Mouse (Mus musculus): ENCODE data around the gene Hist1h2bb.
"Not testable (repeated sequence)": the region's sequence is repeated elsewhere in the genome, so short reads cannot be mapped to it uniquely, and the experiment has no call there.

Gene Hist1h2bb

GRCm38 (mm10) chr13:23746201-23747080 is at the start of gene Hist1h2bb:
Gene Hist1h2bb (plus strand): TSS chr13:23746734.
- peak; percentile 93 for DNase-seq (ENCODE audit: low spot score)

- DNase-seq (ENCODE audit: low spot score) = peak; percentile 76
Measured at GRCm38 (mm10) chr13:23697491-23698299, 48.8 kb upstream of the Hist1h2bb start.

- peak; percentile 97 for DNase-seq (ENCODE audit: low spot score)
Measured at GRCm38 (mm10) chr13:23698300-23698693, 48.2 kb upstream of the Hist1h2bb start, which contains the start of gene Hist1h4c. Gene Hist1h4c (minus strand): TSS chr13:23698454.

- no peak for DNase-seq (ENCODE audit: low spot score)
Measured at GRCm38 (mm10) chr13:23698996-23699395, 47.5 kb upstream of the Hist1h2bb start.

DNA sequence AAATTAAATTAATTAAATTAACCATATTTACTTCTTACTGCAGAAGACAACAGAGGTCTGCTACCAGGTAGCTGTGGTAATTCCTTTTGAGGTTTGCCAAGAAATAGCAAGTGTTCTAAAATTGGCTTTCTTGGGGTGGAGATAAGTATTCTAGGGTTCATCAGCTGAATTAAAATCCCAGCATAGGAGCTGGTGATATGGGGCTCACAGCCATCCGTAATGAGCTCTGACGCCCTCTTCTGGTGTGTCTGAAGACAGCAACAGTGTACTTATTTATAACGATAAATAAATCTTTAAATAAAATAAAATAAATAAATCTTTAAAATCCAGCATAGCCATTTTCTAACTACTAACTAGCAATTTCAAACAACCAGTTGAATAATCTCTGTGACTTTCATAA is 46.8 kb upstream of the Hist1h2bb start:
- DNase-seq (ENCODE audit: low spot score) = no peak

DNA sequence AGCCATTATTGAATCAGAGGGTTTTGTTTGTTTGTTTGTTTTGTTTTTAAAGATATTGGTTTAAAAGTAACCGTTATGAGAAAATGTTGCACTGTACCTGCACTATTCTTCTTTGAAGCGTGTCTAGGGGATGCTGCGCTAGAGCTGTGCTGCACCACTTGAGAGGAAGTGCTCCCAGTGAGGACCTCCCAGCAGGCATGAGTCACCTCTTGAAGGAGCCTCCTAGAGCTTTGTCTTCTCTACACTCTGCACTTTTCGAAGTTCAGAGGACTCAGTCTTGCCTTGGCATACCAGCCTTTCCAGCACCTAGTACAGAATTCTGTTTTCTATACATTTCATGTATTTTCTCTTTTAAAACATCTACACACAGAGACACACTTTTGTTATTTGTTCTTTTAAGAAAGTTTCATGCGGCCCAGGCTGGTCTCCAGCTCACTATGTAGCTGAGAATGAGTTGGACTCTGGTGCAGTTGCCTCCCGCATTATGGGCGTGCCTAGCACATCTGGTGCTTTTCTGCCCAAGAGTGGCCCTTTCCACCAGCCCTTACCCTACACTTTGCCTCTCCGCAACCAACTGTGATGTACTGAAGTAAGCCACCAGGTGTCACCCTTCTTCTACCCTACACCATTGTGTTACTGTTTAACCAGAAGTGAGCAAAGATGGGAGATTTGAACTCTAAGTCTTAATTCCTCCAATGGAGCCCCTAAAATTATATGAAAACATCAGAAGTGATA is 45.6 kb upstream of the Hist1h2bb start:
- peak; percentile 81 for DNase-seq (ENCODE audit: low spot score)

DNA sequence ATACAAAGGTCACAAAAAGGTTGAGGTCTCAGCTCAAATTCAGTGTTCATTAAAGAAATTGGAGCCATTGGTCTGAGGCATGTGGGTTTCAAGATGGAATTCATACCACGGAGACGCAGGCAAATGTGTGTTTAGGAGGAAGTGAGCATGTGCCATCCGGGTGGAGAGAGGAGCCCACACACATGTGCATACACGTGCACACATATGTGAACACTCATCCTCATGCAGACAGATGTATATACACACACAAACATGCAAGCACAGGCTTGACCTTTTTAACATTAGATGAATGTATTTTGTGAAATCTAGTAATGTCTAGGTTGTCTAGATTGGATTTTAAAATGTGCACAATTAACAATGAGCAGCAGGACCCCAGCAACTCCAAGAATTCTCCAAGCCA is 44.3 kb upstream of the Hist1h2bb start:
- DNase-seq (ENCODE audit: low spot score) = no peak

DNA sequence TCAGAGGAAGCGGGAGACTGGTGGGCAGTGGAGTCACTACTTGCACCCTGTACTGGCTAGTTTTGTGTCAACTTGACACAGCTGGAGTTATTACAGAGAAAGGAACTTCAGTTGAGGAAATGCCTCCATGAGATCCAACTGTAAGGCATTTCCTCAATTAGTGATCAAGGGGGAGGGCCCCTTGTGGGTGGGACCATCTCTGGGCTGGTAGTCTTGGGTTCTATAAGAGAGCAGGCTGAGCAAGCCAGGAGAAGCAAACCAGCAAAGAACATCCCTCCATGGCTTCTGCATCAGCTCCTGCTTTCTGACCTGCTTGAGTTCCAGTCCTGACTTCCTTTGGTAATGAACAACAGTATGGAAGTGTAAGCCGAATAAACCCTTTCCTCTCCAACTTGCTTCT is 43.7 kb upstream of the Hist1h2bb start:
- not testable (repeated sequence) for DNase-seq (ENCODE audit: low spot score)

DNA sequence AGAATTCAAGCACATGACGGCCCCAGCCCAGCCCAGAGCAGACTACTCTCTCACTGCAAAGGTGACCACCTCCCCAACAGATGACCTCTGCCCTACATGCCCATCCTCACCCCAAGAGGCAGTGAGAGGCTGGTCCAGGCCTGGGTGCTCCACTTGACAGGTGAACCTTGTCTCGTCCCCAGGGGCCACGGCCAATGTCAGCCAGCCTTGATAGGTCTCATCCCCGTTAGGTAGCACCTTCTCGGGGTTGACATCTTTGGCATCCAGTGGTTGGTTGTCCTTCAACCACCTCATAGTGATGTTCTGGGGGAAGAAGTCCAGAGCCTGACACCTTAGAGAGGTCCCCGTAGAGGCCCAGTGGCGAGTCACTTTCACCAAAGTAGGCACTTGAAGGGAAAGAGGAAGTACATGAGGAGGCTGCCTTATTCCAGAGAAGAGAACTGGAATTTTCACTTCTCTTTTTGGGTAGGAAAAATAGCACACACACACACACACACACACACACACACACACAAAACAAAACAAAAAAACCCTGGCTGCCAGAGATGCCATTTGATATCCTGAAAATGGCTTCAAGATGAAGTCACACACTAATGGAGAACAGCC is 40.7 kb upstream of the Hist1h2bb start:
- no peak for DNase-seq (ENCODE audit: low spot score)

- DNase-seq (ENCODE audit: low spot score) = no peak
Measured at GRCm38 (mm10) chr13:23706771-23707170, 39.8 kb upstream of the Hist1h2bb start.

- no peak for DNase-seq (ENCODE audit: low spot score)
Measured at GRCm38 (mm10) chr13:23708041-23708440, 38.5 kb upstream of the Hist1h2bb start.

- DNase-seq (ENCODE audit: low spot score) = no peak
Measured at GRCm38 (mm10) chr13:23708654-23709053, 37.9 kb upstream of the Hist1h2bb start.

DNA sequence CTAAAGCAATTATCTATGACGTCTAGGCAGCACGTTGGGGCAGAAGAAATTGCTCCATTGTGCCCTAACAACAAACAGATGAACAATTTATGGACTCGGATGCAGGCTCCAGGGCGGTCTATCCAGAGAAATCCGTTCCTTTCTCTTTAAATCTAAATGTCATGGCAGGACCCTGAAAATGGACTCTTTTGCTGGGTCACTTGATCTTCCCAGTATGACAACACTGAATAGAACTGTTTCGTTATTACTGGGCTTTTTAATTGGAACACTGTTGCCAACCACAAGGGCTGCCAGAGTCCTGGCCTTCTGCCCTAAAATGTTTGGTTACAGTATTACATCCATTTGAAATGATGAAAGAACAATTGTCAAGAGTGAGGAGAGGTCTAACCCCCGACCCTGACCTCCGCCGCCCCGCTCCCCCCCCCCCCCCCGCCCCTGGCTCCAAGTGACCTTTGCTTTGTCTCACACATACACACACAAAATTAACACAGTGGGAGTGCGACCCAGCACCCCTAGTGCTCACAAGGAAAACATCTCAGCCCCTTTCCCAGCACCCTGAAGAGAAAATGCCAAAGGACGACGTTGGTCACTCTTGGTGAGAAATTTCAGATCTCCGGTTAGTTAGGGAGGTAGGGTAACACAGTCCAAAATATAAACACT is 36.7 kb upstream of the Hist1h2bb start:
- DNase-seq (ENCODE audit: low spot score) = peak; percentile 44

DNA sequence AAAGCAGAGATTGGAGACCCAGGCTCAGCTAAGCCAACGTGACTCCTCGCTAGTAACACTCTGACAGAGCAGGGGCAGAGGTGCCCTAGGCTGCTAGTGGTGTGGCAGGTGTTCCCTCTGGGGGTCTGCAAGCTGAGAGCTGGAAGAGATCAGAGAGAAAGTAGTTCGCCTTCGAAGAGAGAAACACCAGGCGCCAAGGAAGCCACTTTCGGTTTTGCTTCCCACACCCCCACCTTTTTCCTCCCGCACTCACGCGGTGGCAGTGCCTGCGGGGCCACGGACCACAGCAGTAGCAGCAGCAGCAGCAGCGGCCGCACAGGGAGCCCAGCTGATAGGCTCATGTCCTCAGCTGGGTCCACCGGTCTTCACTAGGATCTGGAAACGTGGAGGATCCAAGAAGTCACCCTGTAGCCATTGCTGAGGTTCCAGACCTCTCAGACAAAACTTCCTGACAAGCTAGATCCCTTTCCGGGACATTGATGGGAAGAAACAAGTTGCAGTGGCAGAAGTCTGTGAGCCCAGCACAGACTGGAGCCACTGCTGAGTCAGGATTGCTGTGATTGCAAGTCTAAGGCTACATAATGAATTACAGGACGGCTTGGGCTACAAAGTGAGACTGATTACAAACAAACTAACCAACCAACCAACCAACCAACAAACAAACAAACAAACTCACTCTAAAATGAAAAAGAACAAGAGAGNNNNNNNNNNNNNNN is 36.0 kb upstream of the Hist1h2bb start, which contains the start of gene Hfe:
TSS of gene Hfe (minus strand) at position 481 of the 716 bp plus-strand sequence.
- DNase-seq (ENCODE audit: low spot score) = peak; percentile 76

DNA sequence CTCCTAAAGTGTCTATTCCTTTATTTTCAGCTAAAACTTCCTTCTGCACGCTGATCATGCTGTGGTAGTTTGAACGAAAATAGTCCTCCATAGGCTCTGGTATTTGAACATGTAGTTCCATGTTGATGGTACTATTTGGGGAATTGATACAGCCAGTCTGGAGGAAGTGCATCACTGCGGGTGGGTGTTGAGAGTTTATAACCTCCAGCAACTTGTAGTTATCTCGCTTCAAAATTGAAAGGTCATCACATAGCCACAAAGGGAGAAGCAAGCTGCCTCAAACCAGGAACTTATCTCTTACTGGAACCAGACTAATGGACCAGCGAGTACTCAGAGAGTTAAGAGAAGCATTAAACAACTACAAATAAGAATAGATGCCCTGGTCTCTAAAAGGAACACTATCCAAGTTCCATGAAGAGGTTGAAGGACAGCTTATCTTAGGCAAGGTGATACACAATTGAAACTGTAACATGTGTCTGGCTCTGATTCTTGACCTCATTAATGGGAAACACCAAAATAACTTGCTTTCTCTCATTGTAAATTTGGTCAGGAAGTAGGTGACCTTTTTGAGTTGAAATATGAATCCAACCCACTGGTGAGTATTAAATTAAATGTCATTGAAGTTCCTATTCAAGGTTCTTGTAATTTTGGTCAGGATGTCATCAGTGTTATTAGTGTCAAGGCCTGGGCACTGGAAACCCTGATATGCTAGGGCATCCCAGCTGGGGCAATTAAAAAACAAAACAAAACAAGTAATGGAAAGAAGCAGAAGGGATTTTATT is 30.1 kb upstream of the Hist1h2bb start:
- no peak for DNase-seq (ENCODE audit: low spot score)

DNA sequence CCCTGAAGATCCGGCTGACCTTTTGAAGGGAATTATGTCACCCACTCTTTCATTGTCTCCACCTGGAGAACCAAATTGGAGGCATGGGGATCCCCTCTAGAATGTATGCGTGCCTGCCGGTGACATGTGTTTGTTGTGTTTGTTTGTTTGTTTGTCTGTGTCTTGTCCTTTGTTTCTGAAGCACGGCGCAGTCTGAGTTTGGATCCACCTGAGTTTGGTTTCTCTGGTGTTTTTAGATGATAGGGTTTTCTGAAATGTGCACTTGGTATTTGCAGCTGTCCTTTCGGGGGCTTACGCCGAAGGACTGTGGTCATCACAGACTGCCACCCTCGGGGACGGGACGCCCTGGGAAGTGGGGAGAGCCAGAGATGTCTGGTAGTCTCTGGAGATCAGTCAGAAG is 29.4 kb upstream of the Hist1h2bb start:
- no peak for DNase-seq (ENCODE audit: low spot score)

DNA sequence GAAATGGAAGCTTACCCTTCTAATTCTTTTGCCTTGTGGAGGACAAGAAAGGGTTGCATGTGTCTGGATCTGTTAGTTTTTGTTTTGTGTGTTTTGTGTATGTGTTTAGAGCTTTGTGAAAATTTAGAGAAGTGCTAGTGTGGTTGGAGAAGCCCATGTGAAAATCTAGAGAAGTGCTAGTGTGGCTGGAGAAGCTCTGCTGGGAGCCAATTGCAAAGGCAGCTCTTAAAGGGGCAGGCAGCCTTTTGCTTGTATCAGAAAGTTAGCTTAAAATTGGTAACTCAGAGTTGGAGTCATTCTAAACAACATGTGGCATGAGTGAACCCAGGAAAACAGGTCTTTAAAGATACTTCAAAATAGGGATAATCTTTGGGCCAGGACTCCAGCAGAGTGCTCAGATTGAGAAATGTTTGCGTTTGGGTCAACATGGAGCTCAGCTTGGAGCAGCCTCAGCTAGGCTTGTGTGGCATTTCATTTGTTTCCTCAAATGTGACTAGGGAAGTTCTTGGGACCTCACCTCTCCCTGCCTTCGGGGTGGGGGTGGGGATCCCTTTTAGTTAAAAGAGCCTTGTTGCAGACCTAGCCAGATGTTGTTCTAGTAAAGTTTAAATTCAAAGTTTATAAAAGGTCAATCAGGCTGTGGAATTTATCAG is 28.8 kb upstream of the Hist1h2bb start:
- not testable (repeated sequence) for DNase-seq (ENCODE audit: low spot score)

DNA sequence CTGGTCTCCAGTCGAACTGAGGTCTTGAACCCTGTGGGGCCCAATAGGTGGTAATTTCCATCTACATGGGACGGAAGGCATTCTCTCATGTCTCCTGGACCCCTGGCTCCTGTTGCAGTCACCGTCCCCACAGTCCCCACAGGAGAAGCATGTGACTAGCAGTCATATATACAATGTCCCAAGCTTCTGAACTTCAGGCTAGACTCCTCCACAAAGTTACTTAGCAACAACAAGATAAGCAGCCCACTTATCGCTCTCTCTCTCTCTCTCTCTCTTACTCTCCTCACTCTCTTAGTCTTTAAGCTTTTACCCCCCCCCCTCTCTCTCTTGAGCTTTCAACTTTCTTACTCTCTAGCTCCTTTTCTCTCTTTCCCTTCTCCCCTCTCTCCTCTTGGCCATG is 22.3 kb upstream of the Hist1h2bb start:
- DNase-seq (ENCODE audit: low spot score) = no peak

DNA sequence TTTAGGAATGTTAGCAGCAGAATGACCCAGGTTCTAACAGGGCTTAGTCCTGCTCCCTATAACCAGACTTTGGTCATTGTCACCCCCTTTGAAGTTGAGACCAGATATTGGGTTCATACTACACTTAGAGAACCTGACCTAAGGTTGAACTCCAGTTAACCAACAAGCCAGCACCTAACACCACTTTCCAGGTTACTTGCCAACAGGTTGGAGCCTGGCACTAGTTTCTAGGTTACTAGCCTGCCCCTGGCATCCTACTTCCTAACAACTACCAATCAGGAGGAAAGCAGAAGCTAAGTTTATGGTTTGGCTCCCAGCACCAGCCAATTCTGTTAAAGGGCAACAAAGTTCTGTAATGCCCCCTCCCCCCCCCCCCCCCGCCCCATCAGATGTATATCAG is 21.3 kb upstream of the Hist1h2bb start:
- DNase-seq (ENCODE audit: low spot score) = no peak
